Mouse (Mus musculus) megakaryocyte progenitor cell, adult 5-6 weeks (primary cell): ENCODE data around the gene Bysl. TPM values are rescaled to one million over a fixed set of nuclear protein-coding genes. Genes with fewer than 3 reads are reported as not detected.

Experiments used
- ATAC-seq: replicated peaks from 2 replicates; pipeline ENCODE4 v1.8.0; 2016; ENCODE audit warnings: mild to moderate bottlenecking, moderate TSS enrichment, inconsistent platforms; ENCODE audit not compliant: poor library complexity
- total RNA-seq, 2 experiments: library from RNA; stranded (forward) in 1 of 2; stranded (reverse) in 1 of 2; fragments of 157-497, 149-512 nt in 1 of 2; fragments of 200-1000 nt in 1 of 2; gene quantifications; 2 replicates each; pipeline versions ENCODE4 v1.2.3 to v1.2.4; 2015 to 2017

The Bysl gene
- total RNA-seq, 2 experiments from 2014 or later, result 9.8 to 16.0 TPM

GRCm38 (mm10) chr17:47594969-47595247 is 16.4 kb downstream of the Bysl start:
- ATAC-seq, result no peak

- ATAC-seq, result no peak
Observed at GRCm38 (mm10) chr17:47594183-47594968, 16.9 kb downstream of the Bysl start.

- no peak for ATAC-seq
Observed at GRCm38 (mm10) chr17:47593854-47594182, 17.5 kb downstream of the Bysl start.

GRCm38 (mm10) chr17:47593215-47593853 is 18.0 kb downstream of the Bysl start:
- peak; percentile 61 for ATAC-seq

- no peak for ATAC-seq
Observed at GRCm38 (mm10) chr17:47591073-47591472, 20.2 kb downstream of the Bysl start.

GRCm38 (mm10) chr17:47588517-47588916 is 22.8 kb downstream of the Bysl start:
- ATAC-seq, result no peak

GRCm38 (mm10) chr17:47580962-47581361 is 30.3 kb downstream of the Bysl start:
- ATAC-seq, result no peak

- peak; percentile 87 for ATAC-seq
Observed at GRCm38 (mm10) chr17:47578655-47579054, 32.6 kb downstream of the Bysl start.

GRCm38 (mm10) chr17:47574830-47575229 is 36.5 kb downstream of the Bysl start:
- ATAC-seq, result no peak

GRCm38 (mm10) chr17:47574028-47574427 is 37.3 kb downstream of the Bysl start:
- no peak for ATAC-seq

- ATAC-seq, result no peak
Observed at GRCm38 (mm10) chr17:47572436-47572835, 38.9 kb downstream of the Bysl start.

- ATAC-seq, result no peak
Observed at GRCm38 (mm10) chr17:47571621-47572020, 39.7 kb downstream of the Bysl start.

GRCm38 (mm10) chr17:47568951-47569527 is 42.3 kb downstream of the Bysl start:
- ATAC-seq, result no peak

GRCm38 (mm10) chr17:47568389-47568788 is 42.9 kb downstream of the Bysl start:
- ATAC-seq, result peak; percentile 82

GRCm38 (mm10) chr17:47567271-47567670 is 44.0 kb downstream of the Bysl start:
- peak; percentile 61 for ATAC-seq

GRCm38 (mm10) chr17:47566133-47566532 is 45.2 kb downstream of the Bysl start:
- no peak for ATAC-seq

- ATAC-seq, result 0 out of 2 replicates have a peak, but pooled peaks have one; percentile 15
Observed at GRCm38 (mm10) chr17:47564612-47565011, 46.7 kb downstream of the Bysl start.

GRCm38 (mm10) chr17:47562875-47563274 is 48.4 kb downstream of the Bysl start:
- no peak for ATAC-seq

- ATAC-seq, result no peak
Observed at GRCm38 (mm10) chr17:47559726-47560125, 51.6 kb downstream of the Bysl start.

GRCm38 (mm10) chr17:47557179-47557578 is 54.1 kb downstream of the Bysl start:
- no peak for ATAC-seq

GRCm38 (mm10) chr17:47554621-47555020 is 56.7 kb downstream of the Bysl start:
- ATAC-seq, result no peak

- no peak for ATAC-seq
Observed at GRCm38 (mm10) chr17:47552994-47553393, 58.3 kb downstream of the Bysl start.
